Mouse (Mus musculus) intestine, embryonic 16.5 days (tissue): ENCODE data around the gene Fam83e. TPM values are rescaled to one million over a fixed set of nuclear protein-coding genes. Genes with fewer than 3 reads are reported as not detected.
A peak's percentile ranks its signal among the peaks of the same experiment; 100 is the strongest.

Source experiments
- ATAC-seq: fragments of 200-750 bp; cut with Nextera tagmentation; 2 replicates; pipeline ENCODE4 v1.8.0; 2017; ENCODE audit warnings: moderate TSS enrichment, moderate library complexity
- H3K27ac ChIP-seq: fragments of 300-500 bp; sonication (generic); 2 replicates; pipeline ENCODE4 v1.5.1; 2014; ENCODE audit warnings: mild to moderate bottlenecking, low read length
- H3K27me3 ChIP-seq: fragments of 300-500 bp; sonication (generic); replicated peaks from 2 replicates; pipeline ENCODE4 v1.6.1; 2014; ENCODE audit warnings: low read length, control low read depth, mixed read lengths; ENCODE audit not compliant: control insufficient read depth, insufficient read depth
- H3K36me3 ChIP-seq: fragments of 300-500 bp; sonication (generic); 2 replicates; pipeline ENCODE4 v1.6.1; 2014; ENCODE audit warnings: low read length, control low read depth; ENCODE audit not compliant: control insufficient read depth, insufficient read depth
- H3K4me1 ChIP-seq: fragments of 300-500 bp; sonication (generic); 2 replicates; pipeline ENCODE4 v1.6.1; 2014; ENCODE audit warnings: low read length, control low read depth, mixed read lengths; ENCODE audit not compliant: control insufficient read depth, insufficient read depth
- H3K4me2 ChIP-seq: fragments of 300-500 bp; sonication (generic); 2 replicates; pipeline ENCODE4 v1.6.1; 2014; ENCODE audit warnings: low read depth, low read length, control low read depth
- H3K4me3 ChIP-seq: fragments of 300-500 bp; sonication (generic); 2 replicates; pipeline ENCODE4 v1.5.1; 2014; ENCODE audit warnings: mild to moderate bottlenecking, low read length
- H3K9ac ChIP-seq: fragments of 300-500 bp; sonication (generic); 2 replicates; pipeline ENCODE4 v1.6.1; 2014; ENCODE audit warnings: low read depth, low read length
- H3K9me3 ChIP-seq: fragments of 300-500 bp; sonication (generic); 2 replicates; pipeline ENCODE4 v1.6.1; 2016; ENCODE audit warnings: low read length, control low read depth; ENCODE audit not compliant: control insufficient read depth
- WGBS: fragments of 180-500 bp; shearing (Covaris S2); extraction: QIAGEN DNeasy Blood & Tissue Kit; methylation state at CpG from one replicate; pipeline ENCODE4 v1.1.7; 2014; 5-methylcytosine and 5-hydroxymethylcytosine counted together
- polyA plus RNA-seq: library from polyadenylated mRNA; unstranded; fragments of >200 nt; fragmentation: Nextera tagmentation; extraction: Ambion mirVana; gene quantifications from 2 replicates; pipeline ENCODE4 v1.2.1, GENCODE M21; 2015

Fam83e gene
- polyA plus RNA-seq, 1 experiment from 2014 or later = 34.2 TPM

GRCm38 (mm10) chr7:45685811-45686210 is 35.2 kb upstream of the Fam83e start:
- H3K9me3 ChIP-seq = no peaks in the 10 kb centered on the region
- no peak for ATAC-seq
- no peak overlapping the region for H3K27ac ChIP-seq
- 40% methylated on average over 10 of the region's 10 CpGs for WGBS
- H3K4me1 ChIP-seq = peaks cover 27% of the 10 kb centered on the region
- H3K4me3 ChIP-seq = no peak overlapping the region
- H3K4me2 ChIP-seq = no peak overlapping the region; the same call in 1 of the 2 replicates
- H3K27me3 ChIP-seq = no peaks in the 10 kb centered on the region; the same call in 1 of the 2 replicates
- peak overlapping the region; percentile 53 for H3K9ac ChIP-seq
- H3K36me3 ChIP-seq = no peaks in the 10 kb centered on the region

DNA sequence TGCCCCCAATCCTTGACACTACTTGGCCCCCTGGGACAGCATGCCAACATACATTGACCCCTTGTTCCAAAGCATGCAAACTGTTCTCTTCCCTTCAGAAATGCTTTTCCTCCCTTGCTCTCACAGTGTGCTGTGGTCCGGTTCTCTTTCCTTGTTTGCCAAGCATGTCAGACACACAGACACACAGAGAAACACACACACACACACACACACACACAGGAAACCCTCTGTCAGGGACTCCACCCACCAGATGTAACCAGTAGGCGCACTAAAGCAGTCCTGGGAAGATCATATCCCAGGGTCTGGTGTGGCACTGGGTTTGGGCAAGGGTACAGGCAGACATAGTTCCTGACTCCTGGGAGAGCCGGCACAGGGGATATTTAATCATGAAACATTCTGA is 34.2 kb upstream of the Fam83e start:
- no peak overlapping the region for H3K4me2 ChIP-seq
- no peak for ATAC-seq
- H3K27ac ChIP-seq = no peak overlapping the region
- 57% methylated on average over 3 of the region's 3 CpGs for WGBS
- H3K4me1 ChIP-seq = peaks cover 27% of the 10 kb centered on the region
- H3K4me3 ChIP-seq = no peak overlapping the region
- H3K27me3 ChIP-seq = no peaks in the 10 kb centered on the region; the same call in 1 of the 2 replicates
- H3K36me3 ChIP-seq = no peaks in the 10 kb centered on the region
- no peaks in the 10 kb centered on the region for H3K9me3 ChIP-seq
- no peak overlapping the region for H3K9ac ChIP-seq

- H3K9me3 ChIP-seq = no peaks in the 10 kb centered on the region
- H3K36me3 ChIP-seq = no peaks in the 10 kb centered on the region
- H3K4me1 ChIP-seq = peaks cover 19% of the 10 kb centered on the region; the same call in 1 of the 2 replicates
- no peak for ATAC-seq
- WGBS = 68% methylated on average over 6 of the region's 6 CpGs
- H3K27me3 ChIP-seq = no peaks in the 10 kb centered on the region; the same call in 1 of the 2 replicates
- H3K4me2 ChIP-seq = no peak overlapping the region
- no peak overlapping the region for H3K27ac ChIP-seq
- no peak overlapping the region for H3K4me3 ChIP-seq
- H3K9ac ChIP-seq = no peak overlapping the region
These were observed 31.9 kb upstream of the Fam83e start for GRCm38 (mm10) chr7:45689099-45689498.

DNA sequence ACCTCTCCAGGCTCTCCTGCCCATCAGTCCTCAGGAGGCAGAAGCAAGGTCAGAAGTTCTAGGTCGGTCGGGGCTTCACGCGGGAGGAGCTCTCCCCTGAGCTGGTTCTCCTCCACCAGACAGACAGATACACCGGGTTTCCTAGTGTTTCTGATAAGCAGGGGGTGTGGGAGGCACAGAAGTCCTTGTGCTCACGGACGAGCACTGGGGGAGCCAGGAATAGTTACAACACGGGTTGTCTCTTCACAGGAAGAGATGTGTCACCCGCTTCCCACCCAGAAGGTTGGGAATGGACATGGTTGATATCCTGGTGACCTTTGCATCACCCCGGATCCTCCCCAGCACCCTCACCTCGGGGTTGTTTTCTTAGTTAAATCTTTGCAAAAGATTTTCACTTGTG is 31.2 kb upstream of the Fam83e start:
- peaks cover 18% of the 10 kb centered on the region; the same call in 1 of the 2 replicates for H3K4me1 ChIP-seq
- H3K9ac ChIP-seq = no peak overlapping the region
- no peak overlapping the region for H3K4me3 ChIP-seq
- H3K27ac ChIP-seq = no peak overlapping the region
- 61% methylated on average over 11 of the region's 11 CpGs for WGBS
- H3K9me3 ChIP-seq = no peaks in the 10 kb centered on the region
- no peaks in the 10 kb centered on the region for H3K36me3 ChIP-seq
- ATAC-seq = no peak
- H3K27me3 ChIP-seq = no peaks in the 10 kb centered on the region; the same call in 1 of the 2 replicates
- no peak overlapping the region for H3K4me2 ChIP-seq

- WGBS = 78% methylated on average over 2 of the region's 2 CpGs
These were observed 28.6 kb upstream of the Fam83e start for GRCm38 (mm10) chr7:45692364-45692763.

GRCm38 (mm10) chr7:45693921-45694591 is 27.0 kb upstream of the Fam83e start, which contains the start of gene Sec1:
TSS of gene Sec1 (minus strand) at chr7:45694402.
- H3K27me3 ChIP-seq = peaks cover 8% of the 10 kb centered on the region
- no peak within 1 kb of the TSS for H3K4me3 ChIP-seq
- no peak within 1 kb of the TSS for H3K27ac ChIP-seq
- H3K4me2 ChIP-seq = no peak within 1 kb of the TSS
- no peak for ATAC-seq
- no peaks in the 10 kb centered on the region for H3K36me3 ChIP-seq
- 90% methylated on average over 50 of the region's 50 CpGs for WGBS
- H3K9me3 ChIP-seq = no peaks in the 10 kb centered on the region
- no peak within 1 kb of the TSS for H3K9ac ChIP-seq
- no peaks in the 10 kb centered on the region for H3K4me1 ChIP-seq

More at GRCm38 (mm10) chr7:45692364-45692763, 28.6 kb upstream of the Fam83e start:
- Histone ChIP-seq H3K4me1 (no peaks in the 10 kb centered on the region), H3K27me3 (no peaks in the 10 kb centered on the region), H3K4me3 (no peak overlapping the region), H3K9ac (no peak overlapping the region), H3K4me2 (no peak overlapping the region), H3K27ac (no peak overlapping the region), H3K9me3 (no peaks in the 10 kb centered on the region), H3K36me3 (no peaks in the 10 kb centered on the region)
- no peak for ATAC-seq

DNA sequence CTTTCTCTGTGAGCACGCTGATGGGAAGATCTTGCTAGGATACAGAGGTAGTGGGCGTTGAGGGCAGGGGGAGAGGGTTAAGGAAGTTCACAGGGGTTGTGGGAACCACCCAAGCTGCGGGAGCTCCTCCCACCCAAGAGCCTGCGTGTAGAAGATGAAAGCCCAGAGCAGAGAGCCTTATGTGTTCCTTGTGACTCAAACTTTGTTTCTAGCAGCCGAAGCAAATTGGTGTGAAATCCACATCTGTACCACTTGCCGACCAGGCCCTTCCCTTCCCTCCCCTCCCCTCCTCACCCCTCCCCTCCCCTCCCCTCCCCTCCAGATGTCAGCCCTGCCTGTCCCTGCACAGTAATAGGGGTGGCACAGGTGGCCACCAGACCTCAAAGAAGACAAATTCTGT is 25.9 kb upstream of the Fam83e start:
- peaks cover 16% of the 10 kb centered on the region for H3K27me3 ChIP-seq

GRCm38 (mm10) chr7:45697894-45698293 is 23.1 kb upstream of the Fam83e start:
- H3K27me3 ChIP-seq = peaks cover 24% of the 10 kb centered on the region
- H3K4me1 ChIP-seq = peaks cover 13% of the 10 kb centered on the region
- WGBS = 80% methylated on average over 6 of the region's 7 CpGs
- no peak for ATAC-seq
- no peak overlapping the region for H3K4me2 ChIP-seq
- H3K27ac ChIP-seq = no peak overlapping the region
- no peak overlapping the region for H3K9ac ChIP-seq
- no peaks in the 10 kb centered on the region for H3K9me3 ChIP-seq
- H3K36me3 ChIP-seq = no peaks in the 10 kb centered on the region
- no peak overlapping the region for H3K4me3 ChIP-seq

More for the DNA sequence above, 25.9 kb upstream of the Fam83e start:
- no peak for ATAC-seq
- no peak overlapping the region for H3K27ac ChIP-seq
- H3K4me1 ChIP-seq = peaks cover 5% of the 10 kb centered on the region; the same call in 1 of the 2 replicates
- H3K36me3 ChIP-seq = no peaks in the 10 kb centered on the region
- WGBS = 25% methylated on average over 6 of the region's 6 CpGs
- no peak overlapping the region for H3K4me3 ChIP-seq
- no peak overlapping the region for H3K4me2 ChIP-seq
- H3K9me3 ChIP-seq = no peaks in the 10 kb centered on the region
- H3K9ac ChIP-seq = no peak overlapping the region

GRCm38 (mm10) chr7:45699523-45700141 is 21.4 kb upstream of the Fam83e start, which contains the start of gene Car11:
TSS of gene Car11 (plus strand) at chr7:45699843.
- 4% methylated on average over 36 of the region's 36 CpGs for WGBS
- peaks cover 23% of the 10 kb centered on the region for H3K4me1 ChIP-seq
- peaks cover 24% of the 10 kb centered on the region for H3K27me3 ChIP-seq
- no peak within 1 kb of the TSS for H3K27ac ChIP-seq
- H3K9ac ChIP-seq = peak within 1 kb of the TSS; percentile 66
- ATAC-seq = no peak
- H3K9me3 ChIP-seq = no peaks in the 10 kb centered on the region
- H3K36me3 ChIP-seq = no peaks in the 10 kb centered on the region
- peak within 1 kb of the TSS; percentile 75 for H3K4me2 ChIP-seq
- H3K4me3 ChIP-seq = peak within 1 kb of the TSS; percentile 43
